Mouse (Mus musculus): ENCODE data around the gene Lrig3. TPM values are rescaled to one million over a fixed set of nuclear protein-coding genes. Genes with fewer than 3 reads are reported as not detected.

Gene Lrig3
- total RNA-seq, 2 experiments from 2014 or later: 3.0 TPM

DNA sequence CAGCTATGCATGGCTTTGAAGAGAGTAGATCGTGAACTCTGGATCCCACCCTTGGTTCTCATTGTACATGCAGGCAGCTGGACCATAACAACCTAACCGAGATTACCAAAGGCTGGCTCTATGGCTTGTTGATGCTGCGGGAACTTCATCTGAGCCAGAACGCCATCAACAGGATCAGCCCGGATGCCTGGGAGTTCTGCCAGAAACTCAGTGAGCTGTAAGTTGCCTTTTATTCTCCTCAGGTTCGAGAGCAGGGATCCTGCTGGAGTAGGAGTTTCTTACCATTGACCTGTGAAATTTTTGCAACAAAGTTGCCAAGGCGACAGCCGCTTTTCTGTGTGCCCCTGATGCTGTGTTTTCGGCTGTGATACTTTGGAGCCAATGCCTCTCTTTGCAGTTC is 31.0 kb downstream of the Lrig3 start:
- intact Hi-C loops (cut with DNase I): loop anchor here (5.0 to 10.0 kb wide), 2 partner anchors 270 to 338 kb away; no protein-coding TSS in a partner anchor

DNA sequence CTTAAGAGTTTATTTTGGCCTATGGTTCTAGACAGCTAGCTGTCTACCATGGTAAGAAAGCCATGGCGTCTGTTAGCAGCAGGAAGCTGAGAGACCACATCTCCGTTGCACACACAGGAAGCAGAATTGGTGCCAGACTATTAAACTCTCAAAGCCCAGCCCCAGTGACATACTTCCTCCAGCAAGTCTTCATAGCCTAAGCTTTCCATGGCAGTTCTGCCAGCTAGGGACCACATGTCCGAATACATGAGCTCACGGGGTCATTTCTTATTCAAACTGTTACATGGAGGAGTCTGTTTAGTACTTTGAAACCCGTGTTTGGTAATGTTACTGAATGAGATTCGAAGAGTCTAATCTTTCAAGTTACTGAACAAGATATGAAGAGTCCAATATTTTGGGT is 33.6 kb downstream of the Lrig3 start:
- intact Hi-C loops (cut with DNase I): loop anchor here (5.0 to 10.0 kb wide), 2 partner anchors 272 to 335 kb away; no protein-coding TSS in a partner anchor
- DNase-seq: peak in 1 of 2 experiments; percentile 7

More for the DNA sequence above, 31.0 kb downstream of the Lrig3 start:
- peak in 1 of 2 experiments; percentile 9 for DNase-seq

DNA sequence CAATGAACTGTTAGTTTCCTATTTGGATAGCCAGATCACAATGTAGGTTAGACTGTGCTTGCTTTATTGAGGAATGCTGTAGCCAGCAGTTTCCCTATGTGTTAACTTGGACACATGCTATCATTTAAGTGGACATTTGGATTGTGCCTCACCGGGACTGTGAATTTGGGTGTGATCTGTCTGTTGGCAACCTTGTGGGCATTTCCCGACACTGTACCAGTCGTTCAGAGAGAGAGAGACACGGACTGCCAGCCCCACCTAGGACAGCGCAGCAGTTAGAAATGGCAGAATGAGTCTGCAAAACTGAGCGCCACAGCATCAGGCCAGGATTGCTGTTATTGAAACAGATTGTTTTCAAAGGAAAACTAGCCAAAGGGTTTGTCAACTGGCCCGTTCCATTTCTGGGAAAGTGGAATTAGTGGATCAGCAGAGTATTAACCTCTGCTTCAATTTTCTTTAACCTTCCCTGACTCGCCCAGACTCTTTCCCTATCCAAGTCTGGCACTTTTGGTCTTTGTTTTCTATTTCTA is 35.0 kb downstream of the Lrig3 start:
- intact Hi-C loops (cut with DNase I): no loop called here
- peak; percentile 9 to 11 for DNase-seq

DNA sequence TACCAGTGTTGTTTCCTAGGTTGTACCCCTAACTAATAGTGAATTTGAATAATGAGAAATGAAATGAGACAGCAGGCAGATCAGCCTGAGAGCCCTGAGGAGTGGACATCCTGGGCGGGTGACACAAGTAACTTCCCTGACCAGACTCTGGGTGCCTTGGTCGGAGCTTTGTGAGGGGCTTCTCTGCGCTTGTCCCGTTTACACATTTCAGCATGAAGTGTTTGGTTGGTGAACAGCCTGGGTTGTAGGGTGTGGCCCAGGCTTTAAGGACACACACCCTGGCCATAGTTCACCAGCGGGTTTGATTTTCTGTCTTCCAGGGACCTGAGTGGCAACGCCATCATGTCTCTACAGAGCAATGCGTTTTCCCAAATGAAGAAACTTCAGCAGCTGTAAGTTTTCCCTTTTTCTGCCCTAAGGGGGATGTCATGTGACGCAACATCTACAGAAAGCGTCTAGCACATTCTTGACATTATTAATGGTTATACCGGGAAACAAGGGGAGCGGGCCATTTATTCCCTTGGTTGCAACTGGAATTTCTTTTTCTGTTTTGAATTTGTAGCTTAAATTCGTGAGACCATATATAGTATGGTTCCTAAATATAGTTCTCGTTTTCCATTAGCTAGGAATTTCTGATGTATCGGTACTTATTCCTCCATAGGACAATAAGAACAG is 36.2 kb downstream of the Lrig3 start:
- no peak for DNase-seq
- intact Hi-C loops (cut with DNase I): no loop called here

DNA sequence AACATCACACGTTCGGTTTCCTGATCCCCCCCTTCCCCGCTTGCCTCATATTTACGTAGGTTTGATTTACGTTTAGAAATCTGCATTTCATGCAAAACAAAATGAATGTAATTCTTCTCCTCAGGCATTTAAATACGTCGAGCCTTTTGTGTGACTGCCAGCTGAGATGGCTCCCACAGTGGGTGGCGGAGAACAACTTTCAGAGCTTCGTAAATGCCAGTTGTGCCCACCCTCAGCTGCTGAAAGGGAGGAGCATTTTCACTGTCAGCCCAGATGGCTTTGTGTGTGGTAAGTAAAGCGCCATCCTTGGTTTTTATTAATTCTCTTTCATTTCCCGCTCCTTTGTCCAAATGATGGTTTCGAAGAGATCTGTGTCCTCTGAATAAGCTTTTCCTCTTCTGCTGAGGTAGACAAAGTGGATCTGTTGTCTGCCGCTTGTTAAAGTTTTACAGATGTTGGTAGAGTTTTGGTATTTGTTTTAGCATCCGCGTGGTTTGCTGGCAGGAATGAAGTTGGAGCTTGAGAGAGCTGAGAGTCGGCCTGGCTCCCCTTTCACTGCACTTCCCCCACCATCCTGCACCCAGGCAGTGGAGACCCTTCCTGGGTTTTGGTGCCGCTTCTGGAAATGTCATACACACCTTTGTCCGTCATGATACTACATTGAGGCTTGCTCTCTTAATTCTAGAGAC is 37.0 kb downstream of the Lrig3 start:
- intact Hi-C loops (cut with DNase I): no loop called here
- no peak for DNase-seq

DNA sequence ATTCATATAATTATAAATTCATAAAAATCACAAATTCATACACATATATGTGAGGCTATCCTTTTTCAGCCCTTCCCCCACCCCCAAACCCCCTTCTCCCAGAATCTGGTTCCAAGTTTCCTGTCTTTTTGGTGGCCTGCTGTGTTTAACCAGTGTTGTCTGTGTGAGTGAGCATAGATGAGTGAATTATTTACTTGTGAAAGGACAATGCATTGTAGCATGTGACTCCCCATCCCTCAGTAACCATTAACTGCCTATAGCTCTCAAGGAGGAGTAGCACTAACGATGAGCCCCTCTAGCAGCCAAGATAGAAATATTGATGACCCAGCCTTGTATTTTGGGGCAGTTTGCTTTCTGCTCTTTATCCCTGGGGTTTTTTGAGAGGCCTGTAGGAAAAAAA is 37.9 kb downstream of the Lrig3 start:
- DNase-seq: no peak
- intact Hi-C loops (cut with DNase I): no loop called here

DNA sequence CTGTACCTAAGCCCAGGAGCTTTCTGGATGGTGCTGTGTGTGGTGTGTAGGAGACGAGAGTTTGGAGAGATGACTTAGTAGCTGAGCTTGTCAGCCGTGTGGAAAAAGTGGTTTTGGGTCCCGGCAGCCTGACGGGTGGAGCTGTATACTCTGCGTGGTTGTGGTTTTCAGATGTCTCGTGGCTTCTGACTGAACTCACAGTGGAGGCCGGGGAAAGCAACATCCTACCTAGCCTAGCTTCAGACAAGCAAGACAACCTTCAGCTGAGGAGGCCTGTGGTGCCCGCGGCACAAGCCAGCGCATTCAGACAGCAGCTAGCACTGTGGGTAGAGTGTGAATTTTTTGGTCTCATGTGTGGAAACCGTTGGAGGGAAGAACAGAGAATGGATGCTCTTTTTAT is 47.7 kb downstream of the Lrig3 start:
- intact Hi-C loops (cut with DNase I): no loop called here
- no peak for DNase-seq

DNA sequence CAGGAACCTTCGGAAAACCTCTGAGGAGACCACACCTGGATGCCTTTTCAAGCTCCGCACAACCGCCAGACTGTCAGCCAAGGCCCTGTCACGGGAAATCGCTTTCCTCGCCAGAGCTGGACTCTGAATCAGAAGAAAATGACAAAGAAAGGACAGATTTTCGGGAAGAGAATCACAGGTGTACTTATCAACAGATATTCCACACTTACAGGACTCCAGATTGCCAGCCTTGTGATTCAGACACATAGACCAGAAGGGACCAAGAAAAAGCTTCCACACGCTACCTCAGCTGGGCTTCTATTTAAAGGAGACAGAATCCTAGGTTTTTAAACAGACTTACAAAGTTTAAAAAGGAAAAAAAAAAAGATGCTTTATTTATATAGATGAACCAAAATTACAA is 48.7 kb downstream of the Lrig3 start:
- intact Hi-C loops (cut with DNase I): no loop called here
- no peak for DNase-seq

DNA sequence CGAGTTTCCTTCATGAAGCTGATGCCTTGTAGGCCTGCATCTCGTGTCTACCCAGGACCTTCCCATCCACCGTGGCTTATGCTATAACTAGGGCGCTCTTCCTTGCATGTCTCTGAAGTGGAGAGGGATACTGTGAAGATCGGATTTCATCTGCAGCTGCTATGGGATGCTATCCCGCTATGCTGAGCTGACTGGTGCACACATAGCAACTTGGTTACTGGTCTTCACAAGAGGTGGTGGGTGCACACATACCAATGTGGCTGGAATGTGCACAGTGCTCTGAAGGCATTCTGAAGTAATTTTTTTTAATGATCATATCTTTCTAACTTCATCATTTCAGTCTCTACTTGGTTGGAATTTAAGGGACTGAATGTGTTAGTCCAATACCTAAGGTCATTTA is 49.7 kb downstream of the Lrig3 start:
- intact Hi-C loops (cut with DNase I): no loop called here
- DNase-seq: no peak

DNA sequence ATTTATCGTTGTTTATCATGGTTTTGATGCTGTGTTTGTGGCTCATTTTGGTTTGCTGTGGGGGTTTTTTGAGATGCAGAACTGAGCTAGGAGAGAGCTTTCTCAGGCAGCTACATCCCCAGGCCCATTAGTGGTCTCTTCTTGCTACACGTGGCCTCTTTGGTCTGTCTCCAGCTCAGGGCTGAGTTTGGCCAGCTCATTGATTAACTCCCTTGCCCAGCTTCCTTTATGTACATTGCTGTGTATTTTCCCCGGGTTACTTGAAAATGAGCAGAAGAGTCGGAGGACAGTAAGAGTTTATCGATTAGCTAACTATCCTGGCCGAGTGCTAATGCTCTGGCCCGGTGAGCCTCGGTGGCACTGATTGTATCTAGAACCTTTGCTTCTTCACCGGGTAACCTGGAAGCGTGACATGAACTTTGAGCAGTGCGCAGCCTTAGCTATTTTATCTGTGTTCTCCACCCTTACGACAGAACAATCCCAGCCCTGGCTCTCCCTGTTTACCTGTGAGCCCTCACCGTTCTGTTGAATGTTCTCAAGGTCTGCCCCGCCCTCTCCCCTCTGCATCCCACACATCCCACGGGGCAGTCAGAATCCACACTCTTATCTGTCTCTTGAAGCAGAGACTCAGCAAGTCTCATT is 53.5 kb downstream of the Lrig3 start:
- intact Hi-C loops (cut with DNase I): no loop called here
- DNase-seq: no peak

DNA sequence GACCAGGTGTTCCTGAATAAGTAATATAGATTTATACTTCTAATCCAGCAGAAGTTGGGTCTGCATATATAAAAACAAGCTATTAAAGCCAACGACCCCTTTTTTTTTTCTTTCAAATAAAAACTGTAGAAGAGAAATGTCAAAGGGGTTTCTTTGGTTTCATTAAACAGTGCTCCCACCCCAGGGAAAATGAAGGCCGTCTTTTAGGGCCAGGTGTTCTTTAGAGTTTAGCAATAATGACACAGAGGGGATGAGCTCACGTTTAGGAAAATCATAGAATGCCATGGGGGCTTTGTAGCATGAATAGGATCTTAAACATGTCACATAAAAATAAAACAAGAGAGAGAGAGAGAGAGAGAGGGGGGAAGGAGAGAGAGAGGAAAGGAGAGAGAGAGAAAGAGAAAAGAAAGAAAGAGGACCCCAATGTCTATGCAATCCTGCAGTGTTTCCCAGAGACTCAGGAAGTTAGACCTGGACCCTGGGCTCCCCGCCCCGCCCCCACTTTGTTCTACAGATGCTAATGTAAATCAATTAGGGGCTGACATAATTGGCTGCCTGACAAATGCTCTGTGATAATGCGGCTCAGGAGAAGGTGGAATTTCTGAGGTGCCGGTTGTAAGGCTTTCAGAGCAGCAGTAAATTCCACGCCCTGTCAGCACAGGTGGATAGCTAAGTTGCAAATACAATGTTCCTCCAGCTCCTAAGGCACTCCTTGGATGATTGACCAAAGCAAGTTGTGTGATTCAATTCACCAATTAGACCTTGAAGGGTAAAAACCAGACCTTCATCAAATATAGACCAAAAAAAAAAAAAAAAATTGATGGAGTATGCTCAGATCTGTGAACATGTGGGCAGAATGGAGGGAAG is 62.8 kb downstream of the Lrig3 start:
- intact Hi-C loops (cut with DNase I): no loop called here
- no peak for DNase-seq

DNA sequence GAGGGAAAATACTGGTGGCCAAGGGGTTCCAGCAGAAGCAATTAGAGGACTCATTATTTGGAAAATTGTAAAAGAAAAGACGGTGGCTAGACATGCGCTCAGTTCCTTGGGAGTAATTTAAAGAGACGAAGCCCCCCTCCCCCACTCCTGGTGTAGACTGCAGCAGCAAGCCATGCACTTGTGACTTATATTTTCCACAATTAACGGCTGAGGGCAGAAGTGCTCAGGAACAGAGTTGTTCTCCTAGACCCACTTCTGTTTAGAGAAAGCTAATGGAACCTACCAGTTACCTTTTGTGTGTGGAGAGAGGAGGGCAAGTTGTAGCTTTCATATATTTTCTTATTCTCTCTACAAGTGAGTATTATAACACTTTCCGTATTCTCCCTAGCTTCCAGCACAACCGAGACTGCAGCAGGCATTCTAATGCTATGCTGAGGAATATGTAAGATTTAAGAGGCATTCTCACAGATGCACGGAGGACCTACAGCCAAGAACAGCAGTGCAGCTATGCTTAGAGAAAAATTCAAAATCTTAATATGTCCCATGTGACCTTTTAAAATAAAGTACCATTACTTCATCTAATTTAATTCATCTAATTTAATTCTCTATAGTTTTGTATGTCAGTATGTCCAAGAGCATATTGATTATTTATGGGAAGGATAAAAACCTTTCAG is 63.6 kb downstream of the Lrig3 start:
- intact Hi-C loops (cut with DNase I): no loop called here
- DNase-seq: no peak

DNA sequence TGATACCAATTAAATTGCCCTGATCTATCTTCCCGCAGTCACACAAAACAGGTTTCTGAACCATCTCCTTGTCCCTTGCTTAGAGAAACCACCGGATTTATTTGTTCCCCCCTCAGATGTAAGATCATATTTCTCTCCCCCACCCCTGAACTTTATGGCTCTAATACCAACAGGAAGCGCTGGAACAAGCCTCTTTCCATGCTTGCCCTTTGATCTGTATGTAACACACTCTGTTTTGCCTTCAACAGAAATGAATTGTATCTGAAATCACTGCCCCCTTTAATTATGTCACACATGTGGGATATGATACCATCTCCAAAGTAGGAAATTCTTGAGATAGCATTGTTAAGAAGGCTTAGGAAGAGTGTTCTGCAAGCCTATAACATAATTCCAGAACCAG is 90.9 kb downstream of the Lrig3 start:
- intact Hi-C loops (cut with DNase I): no loop called here
- DNase-seq: no peak

DNA sequence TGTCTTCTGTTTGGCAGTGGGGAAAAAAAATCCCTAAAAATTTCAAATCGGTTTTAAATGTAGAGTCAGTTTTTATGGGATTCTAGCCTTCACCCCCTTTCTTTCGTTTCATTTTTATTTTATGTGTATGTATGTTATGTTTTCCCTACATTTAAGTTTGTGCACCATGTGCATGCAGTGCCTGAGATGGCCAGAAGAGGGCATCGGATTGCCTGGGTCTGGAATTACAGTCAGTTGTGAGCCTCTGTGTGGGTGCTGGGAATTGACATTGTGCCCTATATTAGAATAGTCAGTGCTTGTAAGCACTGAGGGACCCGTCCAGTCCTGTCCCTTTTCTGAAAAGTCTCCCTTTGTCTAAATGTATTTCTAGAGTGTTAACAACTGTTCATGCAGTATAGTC is 96.8 kb downstream of the Lrig3 start:
- no peak for DNase-seq
- intact Hi-C loops (cut with DNase I): no loop called here

Small RNA genes lying within 50 kb of the gene (microRNA-seq; reads per million reads assigned to microRNA genes)
- gene Gm22183: 0 reads per million in 2 experiments

All from heart, postnatal 10 days (tissue).